Mouse (Mus musculus): ENCODE measurements around the gene 6720489N17Rik. TPM values are rescaled to one million over a fixed set of nuclear protein-coding genes. Genes with fewer than 3 reads are reported as not detected.

The 6720489N17Rik gene
- polyA plus RNA-seq, 1 experiment from 2014 or later: 16.3 TPM

Small RNA genes lying within 50 kb of the gene (microRNA-seq; reads per million reads assigned to microRNA genes)
- gene Gm24020: not detected

Other genes starting within 250 kb of the 6720489N17Rik start
- 4.5 and 5.8 TPM in 2 replicates for gene Gm3604, start 241.0 kb downstream of the 6720489N17Rik start, polyA plus RNA-seq (2015; fragmentation: Nextera tagmentation; extraction: Ambion mirVana)
- 17.0 and 17.3 TPM in 2 replicates for gene Gm49359, start 157.3 kb downstream of the 6720489N17Rik start, polyA plus RNA-seq (2015; fragmentation: Nextera tagmentation; extraction: Ambion mirVana)
- gene Zfp935, start 65.7 kb downstream of the 6720489N17Rik start, polyA plus RNA-seq (2015; fragmentation: Nextera tagmentation; extraction: Ambion mirVana): not detected in 2 replicates
- gene Zfp934, start 53.0 kb downstream of the 6720489N17Rik start, polyA plus RNA-seq (2015; fragmentation: Nextera tagmentation; extraction: Ambion mirVana): 24.0 and 24.7 TPM in 2 replicates
- 38.9 and 43.0 TPM in 2 replicates for gene Platr25, start 136.5 kb upstream of the 6720489N17Rik start, polyA plus RNA-seq (2015; fragmentation: Nextera tagmentation; extraction: Ambion mirVana)
- gene Gm5141, start 161.6 kb upstream of the 6720489N17Rik start, polyA plus RNA-seq (2015; fragmentation: Nextera tagmentation; extraction: Ambion mirVana): 12.5 and 14.5 TPM in 2 replicates
- 1.5 and 3.3 TPM in 2 replicates for gene Fbp2, start 234.2 kb upstream of the 6720489N17Rik start, polyA plus RNA-seq (2015; fragmentation: Nextera tagmentation; extraction: Ambion mirVana)